Mouse (Mus musculus) thymus, postnatal 14 days (tissue): ENCODE measurements at regions not wholly inside any gene's neighbourhood (a gene's known extent, or its start where the extent isn't known, plus 50 kb on each side); places are given as distances from the start of the nearest gene placed in this dataset.

ENCODE experiments used
- DNase-seq: peaks from one replicate; pipeline ENCODE4 v3.0.0; 2021

- no peak for DNase-seq
Observed at GRCm38 (mm10) chr1:35806329-35806728, 261.9 kb upstream of the Hs6st1 start.

GRCm38 (mm10) chr1:35806731-35807130, 261.5 kb upstream of the Hs6st1 start:
- DNase-seq = no peak

GRCm38 (mm10) chr1:35808894-35809293, 259.3 kb upstream of the Hs6st1 start:
- DNase-seq = no peak

- no peak for DNase-seq
Observed at GRCm38 (mm10) chr1:35809341-35809740, 258.9 kb upstream of the Hs6st1 start.

GRCm38 (mm10) chr1:35810571-35811342, 257.4 kb upstream of the Hs6st1 start:
- DNase-seq = no peak

- no peak for DNase-seq
Observed at GRCm38 (mm10) chr1:35811380-35811779, 256.8 kb upstream of the Hs6st1 start.

- DNase-seq = no peak
Observed at GRCm38 (mm10) chr1:35811795-35812194, 256.4 kb upstream of the Hs6st1 start.

GRCm38 (mm10) chr1:35813625-35814024, 254.6 kb upstream of the Hs6st1 start:
- DNase-seq = peak; percentile 15

GRCm38 (mm10) chr1:35814207-35814606, 254.0 kb upstream of the Hs6st1 start:
- DNase-seq = no peak

- no peak for DNase-seq
Observed at GRCm38 (mm10) chr1:35814751-35815150, 253.4 kb upstream of the Hs6st1 start.

- no peak for DNase-seq
Observed at GRCm38 (mm10) chr1:35821791-35822190, 246.4 kb upstream of the Hs6st1 start.

- no peak for DNase-seq
Observed at GRCm38 (mm10) chr1:35822376-35823202, 245.6 kb upstream of the Hs6st1 start.

GRCm38 (mm10) chr1:35823496-35823895, 244.7 kb upstream of the Hs6st1 start:
- no peak for DNase-seq

- DNase-seq = no peak
Observed at GRCm38 (mm10) chr1:35823981-35824880, 244.0 kb upstream of the Hs6st1 start.

GRCm38 (mm10) chr1:35825531-35825966, 242.7 kb upstream of the Hs6st1 start:
- DNase-seq = no peak

GRCm38 (mm10) chr1:35826575-35827114, 241.6 kb upstream of the Hs6st1 start:
- no peak for DNase-seq

- DNase-seq = no peak
Observed at GRCm38 (mm10) chr1:35827471-35827870, 240.7 kb upstream of the Hs6st1 start.

- DNase-seq = no peak
Observed at GRCm38 (mm10) chr1:35834180-35834579, 234.0 kb upstream of the Hs6st1 start.

GRCm38 (mm10) chr1:35836552-35836951, 231.6 kb upstream of the Hs6st1 start:
- DNase-seq = no peak

GRCm38 (mm10) chr1:35838625-35839024, 229.6 kb upstream of the Hs6st1 start:
- no peak for DNase-seq

GRCm38 (mm10) chr1:35839446-35839845, 228.8 kb upstream of the Hs6st1 start:
- peak; percentile 71 for DNase-seq

- no peak for DNase-seq
Observed at GRCm38 (mm10) chr1:35841626-35842025, 226.6 kb upstream of the Hs6st1 start.

GRCm38 (mm10) chr1:35842707-35843106, 225.5 kb upstream of the Hs6st1 start:
- no peak for DNase-seq
